Mouse (Mus musculus): ENCODE measurements around the gene Cdh1. TPM values are rescaled to one million over a fixed set of nuclear protein-coding genes. Genes with fewer than 3 reads are reported as not detected.
"Not testable (repeated sequence)": the region's sequence is repeated elsewhere in the genome, so short reads cannot be mapped to it uniquely, and the experiment has no call there.

Gene Cdh1
- polyA plus RNA-seq, 1 experiment from 2014 or later = 11.9 TPM

GRCm38 (mm10) chr8:106571551-106572172, 31.5 kb upstream of the Cdh1 start:
- peaks cover 3% of the 10 kb centered on the region; the same call in 1 of the 2 replicates for H3K27me3 ChIP-seq (ENCODE audit: control insufficient read depth, insufficient read depth, low read length)
- H3K9ac ChIP-seq (ENCODE audit: low read length) = no peak overlapping the region
- H3K4me1 ChIP-seq (ENCODE audit: control insufficient read depth, insufficient read depth, low read length) = peaks cover under 1% of the 10 kb centered on the region; the same call in 1 of the 2 replicates
- no peak overlapping the region for H3K4me3 ChIP-seq (ENCODE audit: low read length)
- H3K9me3 ChIP-seq (replicated peaks; ENCODE audit: control insufficient read depth, low read length) = no peaks in the 10 kb centered on the region
- WGBS = 73% methylated on average over 5 of the region's 5 CpGs
- H3K27ac ChIP-seq (ENCODE audit: low read length) = no peak overlapping the region
- no peak for ATAC-seq (replicated peaks; ENCODE audit: extremely low read depth, insufficient read depth, low FRiP score)
- no peaks in the 10 kb centered on the region for H3K36me3 ChIP-seq (ENCODE audit: control insufficient read depth, insufficient read depth)
- H3K4me2 ChIP-seq (ENCODE audit: low read depth, low read length) = no peak overlapping the region

DNA sequence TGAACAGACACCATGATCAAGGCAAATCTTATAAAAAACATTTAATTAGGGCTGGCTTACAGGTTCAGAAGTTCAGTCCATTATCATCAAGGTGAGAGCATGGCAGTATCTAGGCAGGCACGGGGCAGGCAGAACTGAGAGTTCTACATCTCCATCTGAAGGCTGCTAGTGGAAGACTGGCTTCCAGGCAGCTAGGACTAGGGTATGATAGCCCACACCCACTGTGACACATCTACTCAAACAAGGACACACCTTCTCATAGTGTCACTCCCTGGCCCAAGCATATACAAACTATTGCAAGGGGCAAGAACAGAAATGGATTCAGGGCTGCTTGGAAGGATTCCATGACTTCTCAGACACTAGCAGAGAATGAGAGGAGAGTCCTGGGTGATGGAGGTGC, 31.0 kb upstream of the Cdh1 start:
- not testable (repeated sequence) for H3K27ac ChIP-seq (ENCODE audit: low read length)

GRCm38 (mm10) chr8:106573168-106573567, 30.0 kb upstream of the Cdh1 start, which contains the start of gene Gm10073:
Gene Gm10073, minus strand, starts transcription at chr8:106573461.
- not testable (repeated sequence) for H3K36me3 ChIP-seq (ENCODE audit: control insufficient read depth, insufficient read depth); H3K27ac ChIP-seq (ENCODE audit: low read length); H3K4me3 ChIP-seq (ENCODE audit: low read length); H3K9ac ChIP-seq (ENCODE audit: low read length); H3K27me3 ChIP-seq (ENCODE audit: control insufficient read depth, insufficient read depth, low read length); H3K4me2 ChIP-seq (ENCODE audit: low read depth, low read length); H3K9me3 ChIP-seq (replicated peaks; ENCODE audit: control insufficient read depth, low read length); ATAC-seq (replicated peaks; ENCODE audit: extremely low read depth, insufficient read depth, low FRiP score)
- whole genome bisulfite sequencing = 30% methylated on average over 20 of the region's 20 CpGs
- H3K4me1 ChIP-seq (ENCODE audit: control insufficient read depth, insufficient read depth, low read length) = peaks cover 11% of the 10 kb centered on the region

More for the DNA sequence above, 31.0 kb upstream of the Cdh1 start:
- not testable (repeated sequence) for ATAC-seq (replicated peaks; ENCODE audit: extremely low read depth, insufficient read depth, low FRiP score); H3K9me3 ChIP-seq (replicated peaks; ENCODE audit: control insufficient read depth, low read length); H3K9ac ChIP-seq (ENCODE audit: low read length); H3K4me3 ChIP-seq (ENCODE audit: low read length); H3K27me3 ChIP-seq (ENCODE audit: control insufficient read depth, insufficient read depth, low read length); H3K4me1 ChIP-seq (ENCODE audit: control insufficient read depth, insufficient read depth, low read length); H3K4me2 ChIP-seq (ENCODE audit: low read depth, low read length); H3K36me3 ChIP-seq (ENCODE audit: control insufficient read depth, insufficient read depth)
- 58% methylated on average over 1 of the region's 1 CpGs for WGBS

DNA sequence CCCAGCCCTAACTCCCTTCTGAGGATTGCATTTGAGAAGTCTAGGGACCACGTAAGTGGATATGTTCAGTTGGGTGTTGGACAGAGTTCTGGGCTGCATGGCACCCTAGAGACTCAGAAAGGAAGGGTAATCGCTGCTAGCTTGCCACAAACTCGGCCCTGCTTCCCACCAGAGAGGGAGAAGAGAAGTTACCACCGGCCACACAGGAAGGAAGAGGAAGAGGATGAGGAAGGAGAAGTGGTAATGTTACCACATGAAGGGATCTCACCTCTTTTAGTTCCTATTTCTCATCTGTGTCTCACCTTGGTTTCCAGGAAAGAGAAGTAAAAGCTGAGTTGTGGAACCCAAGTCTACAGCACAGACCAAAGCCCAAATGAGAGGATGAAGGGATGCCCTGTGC, 28.9 kb upstream of the Cdh1 start:
- H3K27ac ChIP-seq (ENCODE audit: low read length) = no peak overlapping the region
- 78% methylated on average over 4 of the region's 4 CpGs for WGBS
- H3K27me3 ChIP-seq (ENCODE audit: control insufficient read depth, insufficient read depth, low read length) = peaks cover 3% of the 10 kb centered on the region; the same call in 1 of the 2 replicates
- no peak overlapping the region for H3K4me3 ChIP-seq (ENCODE audit: low read length)
- no peak overlapping the region for H3K4me2 ChIP-seq (ENCODE audit: low read depth, low read length)
- no peak for ATAC-seq (replicated peaks; ENCODE audit: extremely low read depth, insufficient read depth, low FRiP score)
- H3K9ac ChIP-seq (ENCODE audit: low read length) = no peak overlapping the region
- peaks cover 11% of the 10 kb centered on the region for H3K4me1 ChIP-seq (ENCODE audit: control insufficient read depth, insufficient read depth, low read length)
- H3K36me3 ChIP-seq (ENCODE audit: control insufficient read depth, insufficient read depth) = no peaks in the 10 kb centered on the region
- H3K9me3 ChIP-seq (replicated peaks; ENCODE audit: control insufficient read depth, low read length) = no peaks in the 10 kb centered on the region

DNA sequence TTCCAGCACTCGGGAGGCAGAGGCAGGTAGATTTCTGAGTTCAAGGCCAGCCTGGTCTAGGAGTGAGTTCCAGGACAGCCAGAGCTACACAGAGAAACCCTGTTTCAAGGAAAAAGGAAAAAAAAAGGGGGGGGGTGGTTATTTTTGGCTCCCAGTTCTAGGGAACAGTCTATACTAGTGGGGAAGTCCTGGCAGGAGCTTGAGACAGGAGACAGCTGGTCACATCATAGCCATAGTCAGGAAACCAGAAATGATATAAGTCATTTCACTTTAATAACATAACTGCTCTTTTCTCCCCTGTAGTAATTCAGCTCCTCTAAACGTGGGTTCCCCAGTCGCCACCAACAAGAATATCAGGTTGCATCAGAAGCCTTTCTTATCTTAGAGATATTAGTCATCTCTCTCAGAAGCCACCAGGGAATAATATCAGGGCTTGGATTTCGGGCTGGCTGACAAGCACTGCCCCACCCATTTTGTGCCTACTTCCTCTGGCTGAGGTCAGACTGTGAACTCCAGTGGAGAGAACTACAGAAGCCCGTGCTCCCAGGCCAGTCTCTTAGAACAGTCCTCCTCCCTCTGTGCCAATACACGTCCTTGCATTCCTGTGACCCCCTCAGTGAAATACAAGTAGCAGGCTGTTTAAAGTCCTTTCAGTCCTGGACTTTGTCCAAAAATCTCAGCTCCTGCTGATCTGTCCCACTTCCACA, 26.1 kb upstream of the Cdh1 start:
- peak overlapping the region; percentile 61 for H3K27ac ChIP-seq (ENCODE audit: low read length)
- H3K27me3 ChIP-seq (ENCODE audit: control insufficient read depth, insufficient read depth, low read length) = no peaks in the 10 kb centered on the region
- WGBS = 17% methylated on average over 6 of the region's 6 CpGs
- H3K4me2 ChIP-seq (ENCODE audit: low read depth, low read length) = 0 out of 2 replicates have a peak overlapping the region, but pooled peaks have one; percentile 21
- H3K4me3 ChIP-seq (ENCODE audit: low read length) = no peak overlapping the region
- H3K36me3 ChIP-seq (ENCODE audit: control insufficient read depth, insufficient read depth) = no peaks in the 10 kb centered on the region
- no peak overlapping the region for H3K9ac ChIP-seq (ENCODE audit: low read length)
- peak; percentile 82 for ATAC-seq (replicated peaks; ENCODE audit: extremely low read depth, insufficient read depth, low FRiP score)
- H3K9me3 ChIP-seq (replicated peaks; ENCODE audit: control insufficient read depth, low read length) = no peaks in the 10 kb centered on the region
- peaks cover 11% of the 10 kb centered on the region for H3K4me1 ChIP-seq (ENCODE audit: control insufficient read depth, insufficient read depth, low read length)

DNA sequence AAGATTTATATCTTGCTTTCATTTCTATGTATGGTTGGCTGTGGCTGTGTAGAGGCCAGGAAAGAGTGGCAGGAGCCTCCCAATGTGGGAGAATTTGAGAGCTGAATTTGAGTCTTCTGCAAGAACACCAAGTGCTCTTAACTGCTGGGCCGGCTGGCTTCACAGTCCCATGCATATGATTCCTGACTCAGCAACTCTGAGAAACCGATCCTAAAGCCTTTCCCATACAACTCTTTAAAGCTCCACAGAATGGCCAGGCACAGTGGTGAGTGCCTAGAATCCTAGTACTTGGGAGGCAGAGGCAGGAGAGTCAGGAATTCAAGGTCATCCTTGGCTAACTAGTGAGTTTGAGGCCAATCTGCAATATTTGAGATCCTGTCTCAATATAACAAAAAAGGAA, 23.6 kb upstream of the Cdh1 start:
- Histone ChIP-seq H3K4me1 (ENCODE audit: control insufficient read depth, insufficient read depth, low read length) (peaks cover 11% of the 10 kb centered on the region), H3K27me3 (ENCODE audit: control insufficient read depth, insufficient read depth, low read length) (no peaks in the 10 kb centered on the region), H3K4me3 (ENCODE audit: low read length) (no peak overlapping the region), H3K36me3 (ENCODE audit: control insufficient read depth, insufficient read depth) (no peaks in the 10 kb centered on the region), H3K9me3 (replicated peaks; ENCODE audit: control insufficient read depth, low read length) (no peaks in the 10 kb centered on the region), H3K9ac (ENCODE audit: low read length) (no peak overlapping the region), H3K27ac (ENCODE audit: low read length) (no peak overlapping the region), H3K4me2 (ENCODE audit: low read depth, low read length) (no peak overlapping the region)
- ATAC-seq (replicated peaks; ENCODE audit: extremely low read depth, insufficient read depth, low FRiP score) = no peak
- WGBS = 67% methylated on average over 2 of the region's 2 CpGs

GRCm38 (mm10) chr8:106581344-106582088, 21.6 kb upstream of the Cdh1 start:
- no peak overlapping the region for H3K4me2 ChIP-seq (ENCODE audit: low read depth, low read length)
- WGBS = 58% methylated on average over 6 of the region's 6 CpGs
- no peak overlapping the region for H3K4me3 ChIP-seq (ENCODE audit: low read length)
- no peak overlapping the region for H3K27ac ChIP-seq (ENCODE audit: low read length)
- no peaks in the 10 kb centered on the region for H3K36me3 ChIP-seq (ENCODE audit: control insufficient read depth, insufficient read depth)
- H3K9me3 ChIP-seq (replicated peaks; ENCODE audit: control insufficient read depth, low read length) = no peaks in the 10 kb centered on the region
- H3K4me1 ChIP-seq (ENCODE audit: control insufficient read depth, insufficient read depth, low read length) = peaks cover 11% of the 10 kb centered on the region
- no peaks in the 10 kb centered on the region for H3K27me3 ChIP-seq (ENCODE audit: control insufficient read depth, insufficient read depth, low read length)
- H3K9ac ChIP-seq (ENCODE audit: low read length) = no peak overlapping the region
- ATAC-seq (replicated peaks; ENCODE audit: extremely low read depth, insufficient read depth, low FRiP score) = no peak

DNA sequence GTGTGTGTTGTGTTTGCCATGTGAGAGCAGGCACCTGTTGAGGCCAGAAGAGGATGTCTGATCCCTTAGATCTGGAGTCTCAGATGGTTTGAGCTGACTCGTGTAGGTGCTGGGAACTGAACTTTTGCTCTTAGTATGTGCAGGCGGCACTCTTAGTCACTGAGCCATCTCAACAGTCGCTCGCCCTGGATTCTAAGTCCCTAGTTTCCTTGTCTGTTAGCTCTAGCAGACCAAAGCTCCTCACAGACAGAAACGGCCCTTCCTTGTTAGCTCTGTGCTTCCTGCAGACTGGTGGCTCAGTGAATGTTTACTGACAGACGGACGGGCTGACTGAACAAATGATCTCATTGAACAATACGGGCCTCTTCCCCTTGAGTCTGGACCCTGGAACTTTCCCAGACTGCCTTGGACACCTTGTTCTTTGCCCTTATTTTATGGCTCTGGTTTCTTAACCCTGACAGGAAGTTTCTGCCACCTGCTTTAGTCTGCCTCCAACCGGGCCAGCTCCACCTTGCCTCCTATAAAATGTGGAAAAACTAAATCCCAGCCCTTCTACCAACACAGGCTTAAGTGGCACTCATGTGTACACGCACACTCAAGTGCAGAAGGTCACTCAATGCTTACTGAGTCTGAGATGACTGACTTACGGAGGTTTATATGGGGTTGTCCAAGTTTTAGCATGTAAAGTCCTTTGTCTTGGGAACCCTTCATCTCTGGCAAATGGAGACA, 18.0 kb upstream of the Cdh1 start:
- ATAC-seq (replicated peaks; ENCODE audit: extremely low read depth, insufficient read depth, low FRiP score) = no peak
- Histone ChIP-seq H3K4me3 (ENCODE audit: low read length) (no peak overlapping the region), H3K27me3 (ENCODE audit: control insufficient read depth, insufficient read depth, low read length) (no peaks in the 10 kb centered on the region), H3K27ac (ENCODE audit: low read length) (no peak overlapping the region), H3K9ac (ENCODE audit: low read length) (no peak overlapping the region), H3K4me2 (ENCODE audit: low read depth, low read length) (no peak overlapping the region), H3K4me1 (ENCODE audit: control insufficient read depth, insufficient read depth, low read length) (no peaks in the 10 kb centered on the region), H3K9me3 (replicated peaks; ENCODE audit: control insufficient read depth, low read length) (no peaks in the 10 kb centered on the region), H3K36me3 (ENCODE audit: control insufficient read depth, insufficient read depth) (no peaks in the 10 kb centered on the region)
- WGBS = 64% methylated on average over 11 of the region's 11 CpGs
